Mouse (Mus musculus) lung, adult 2 months (tissue): ENCODE data around the gene Ets1. TPM values are rescaled to one million over a fixed set of nuclear protein-coding genes. Genes with fewer than 3 reads are reported as not detected.

Source experiments
- DNase-seq: peaks from one replicate; pipeline ENCODE4 v3.0.0; 2022
- H3K4me1 ChIP-seq: fragments of 200-500 bp; 2 replicates; pipeline ENCODE4 v1.6.1; 2011; ENCODE audit warnings: low read length; ENCODE audit not compliant: control insufficient read depth, insufficient read depth
- H3K4me3 ChIP-seq: fragments of 200-500 bp; replicated peaks from 2 replicates; pipeline ENCODE3; 2011; ENCODE audit warnings: low read depth, mild to moderate bottlenecking, control low read depth, low read length; ENCODE audit errors: extremely low read depth
- CTCF ChIP-seq: fragments of 200-500 bp; IDR thresholded peaks from 2 replicates; pipeline ENCODE4 v1.5.1; 2011; ENCODE audit warnings: mild to moderate bottlenecking, low read length, control low read depth; ENCODE audit not compliant: insufficient read depth
- POLR2A ChIP-seq: fragments of 200-500 bp; IDR thresholded peaks from 2 replicates; pipeline ENCODE4 v1.6.1; 2011; ENCODE audit warnings: low read depth, mild to moderate bottlenecking, control low read depth, low read length, borderline replicate concordance; ENCODE audit errors: extremely low read depth
- WGBS: fragments of 180-500 bp; shearing (Covaris S2); methylation state at CpG from one replicate; pipeline ENCODE4 v1.1.7; 2018; 5-methylcytosine and 5-hydroxymethylcytosine counted together
- polyA plus RNA-seq: library from polyadenylated mRNA; depleted of rRNA; stranded (reverse); fragments of >200 nt; gene quantifications from 2 replicates; pipeline ENCODE4 v1.2.3, GENCODE M21; 2012

Gene Ets1
- polyA plus RNA-seq, 1 experiment, result 67.2 TPM

GRCm38 (mm10) chr9:32736051-32736450, 100.0 kb downstream of the Ets1 start:
- Histone ChIP-seq H3K4me1 (peaks cover 25% of the 10 kb centered on the region), H3K4me3 (no peak overlapping the region)
- no peak for DNase-seq
- 61% methylated on average over 9 of the region's 9 CpGs for WGBS
- TF ChIP-seq POLR2A (no peak), CTCF (no peak)

- DNase-seq, result no peak
- WGBS, result 84% methylated on average over 4 of the region's 4 CpGs
- no peak for TF ChIP-seq POLR2A
- no peak for TF ChIP-seq CTCF
- Histone ChIP-seq H3K4me3 (no peak overlapping the region), H3K4me1 (peaks cover 29% of the 10 kb centered on the region)
These were observed 104.0 kb downstream of the Ets1 start for GRCm38 (mm10) chr9:32739988-32740387.

- DNase-seq, result no peak
- Histone ChIP-seq H3K4me1 (peaks cover 27% of the 10 kb centered on the region), H3K4me3 (no peak overlapping the region)
These were observed 104.8 kb downstream of the Ets1 start for GRCm38 (mm10) chr9:32740751-32741387.

GRCm38 (mm10) chr9:32741681-32742080, 105.7 kb downstream of the Ets1 start:
- TF ChIP-seq CTCF (no peak), POLR2A (no peak)
- H3K4me3 ChIP-seq, result no peak overlapping the region
- 66% methylated on average over 2 of the region's 2 CpGs for WGBS
- peaks cover 26% of the 10 kb centered on the region for H3K4me1 ChIP-seq
- no peak for DNase-seq

More at GRCm38 (mm10) chr9:32740751-32741387, 104.8 kb downstream of the Ets1 start:
- WGBS, result 55% methylated on average over 12 of the region's 12 CpGs
- TF ChIP-seq CTCF (no peak), POLR2A (no peak)

GRCm38 (mm10) chr9:32743157-32743556, 107.1 kb downstream of the Ets1 start:
- Histone ChIP-seq H3K4me3 (no peak overlapping the region), H3K4me1 (peaks cover 30% of the 10 kb centered on the region)
- WGBS, result 52% methylated on average over 8 of the region's 8 CpGs
- DNase-seq, result no peak
- TF ChIP-seq POLR2A (no peak), CTCF (no peak)

GRCm38 (mm10) chr9:32743642-32744161, 107.7 kb downstream of the Ets1 start:
- peaks cover 30% of the 10 kb centered on the region for H3K4me1 ChIP-seq
- no peak overlapping the region for H3K4me3 ChIP-seq
- TF ChIP-seq POLR2A, result no peak
- TF ChIP-seq CTCF, result no peak
- DNase-seq, result no peak
- 41% methylated on average over 9 of the region's 9 CpGs for WGBS

GRCm38 (mm10) chr9:32744288-32744687, 108.3 kb downstream of the Ets1 start:
- DNase-seq, result no peak
- H3K4me3 ChIP-seq, result no peak overlapping the region
- peaks cover 30% of the 10 kb centered on the region for H3K4me1 ChIP-seq
- TF ChIP-seq CTCF, result no peak
- TF ChIP-seq POLR2A, result no peak
- 53% methylated on average over 9 of the region's 9 CpGs for WGBS

- Histone ChIP-seq H3K4me3 (no peak overlapping the region), H3K4me1 (peaks cover 33% of the 10 kb centered on the region)
- no peak for DNase-seq
- TF ChIP-seq POLR2A (no peak), CTCF (no peak)
- WGBS, result 67% methylated on average over 12 of the region's 12 CpGs
These were observed 109.2 kb downstream of the Ets1 start for GRCm38 (mm10) chr9:32745079-32745763.

- no peak overlapping the region for H3K4me3 ChIP-seq
- DNase-seq, result peak; percentile 34
- H3K4me1 ChIP-seq, result peaks cover 29% of the 10 kb centered on the region
- TF ChIP-seq CTCF (no peak), POLR2A (no peak)
- 67% methylated on average over 8 of the region's 8 CpGs for WGBS
These were observed 110.0 kb downstream of the Ets1 start for GRCm38 (mm10) chr9:32745998-32746397.
